Mouse (Mus musculus): ENCODE data around the gene Col9a1.

The Col9a1 gene

GRCm38 (mm10) chr1:24222231-24222630 is 44.8 kb downstream of the Col9a1 start:
- DNase-seq (ENCODE audit: low spot score), result no peak

GRCm38 (mm10) chr1:24222981-24223612 is 45.7 kb downstream of the Col9a1 start:
- no peak for DNase-seq (ENCODE audit: low spot score)

- DNase-seq (ENCODE audit: low spot score), result no peak
Measured at GRCm38 (mm10) chr1:24225825-24226526, 48.6 kb downstream of the Col9a1 start.

GRCm38 (mm10) chr1:24226941-24227711 is 49.7 kb downstream of the Col9a1 start:
- no peak for DNase-seq (ENCODE audit: low spot score)

GRCm38 (mm10) chr1:24229552-24229951 is 52.1 kb downstream of the Col9a1 start:
- DNase-seq (ENCODE audit: low spot score), result no peak

GRCm38 (mm10) chr1:24230428-24230827 is 53.0 kb downstream of the Col9a1 start:
- no peak for DNase-seq (ENCODE audit: low spot score)

- DNase-seq (ENCODE audit: low spot score), result no peak
Measured at GRCm38 (mm10) chr1:24231504-24232270, 54.3 kb downstream of the Col9a1 start.

GRCm38 (mm10) chr1:24236330-24236729 is 58.9 kb downstream of the Col9a1 start:
- DNase-seq (ENCODE audit: low spot score), result no peak

- DNase-seq (ENCODE audit: low spot score), result no peak
Measured at GRCm38 (mm10) chr1:24240039-24240691, 62.8 kb downstream of the Col9a1 start.

- DNase-seq (ENCODE audit: low spot score), result no peak
Measured at GRCm38 (mm10) chr1:24244931-24245330, 67.5 kb downstream of the Col9a1 start.

GRCm38 (mm10) chr1:24245700-24246375 is 68.4 kb downstream of the Col9a1 start:
- DNase-seq (ENCODE audit: low spot score), result no peak

- DNase-seq (ENCODE audit: low spot score), result no peak
Measured at GRCm38 (mm10) chr1:24248294-24249104, 71.1 kb downstream of the Col9a1 start.

- no peak for DNase-seq (ENCODE audit: low spot score)
Measured at GRCm38 (mm10) chr1:24249105-24249664, 71.8 kb downstream of the Col9a1 start.

GRCm38 (mm10) chr1:24257961-24258360 is 80.6 kb downstream of the Col9a1 start:
- no peak for DNase-seq (ENCODE audit: low spot score)

GRCm38 (mm10) chr1:24259419-24259818 is 82.0 kb downstream of the Col9a1 start:
- DNase-seq (ENCODE audit: low spot score), result no peak

- DNase-seq (ENCODE audit: low spot score), result no peak
Measured at GRCm38 (mm10) chr1:24261181-24261580, 83.8 kb downstream of the Col9a1 start.

GRCm38 (mm10) chr1:24267022-24267421 is 89.6 kb downstream of the Col9a1 start:
- DNase-seq (ENCODE audit: low spot score), result no peak

- no peak for DNase-seq (ENCODE audit: low spot score)
Measured at GRCm38 (mm10) chr1:24286360-24286759, 109.0 kb downstream of the Col9a1 start.

GRCm38 (mm10) chr1:24292515-24292914 is 115.1 kb downstream of the Col9a1 start:
- no peak for DNase-seq (ENCODE audit: low spot score)
